Mouse (Mus musculus): ENCODE data around the gene Lcn3. TPM values are rescaled to one million over a fixed set of nuclear protein-coding genes. Genes with fewer than 3 reads are reported as not detected.

Lcn3 gene
- polyA plus RNA-seq, 1 experiment from 2014 or later = not detected

Other genes starting within 250 kb of the Lcn3 start
- gene Traf2, start 218.6 kb upstream of the Lcn3 start, polyA plus RNA-seq (2015; fragmentation: Nextera tagmentation; extraction: Ambion mirVana) = 18.4 and 25.2 TPM in 2 replicates
- 276 and 289 TPM in 2 replicates for gene Edf1, start 207.7 kb upstream of the Lcn3 start, polyA plus RNA-seq (2015; fragmentation: Nextera tagmentation; extraction: Ambion mirVana)
- 3.4 and 9.8 TPM in 2 replicates for gene Mamdc4, start 190.7 kb upstream of the Lcn3 start, polyA plus RNA-seq (2015; fragmentation: Nextera tagmentation; extraction: Ambion mirVana)
- gene Phpt1, start 190.3 kb upstream of the Lcn3 start, polyA plus RNA-seq (2015; fragmentation: Nextera tagmentation; extraction: Ambion mirVana) = 171 and 175 TPM in 2 replicates
- gene Ajm1, start 183.8 kb upstream of the Lcn3 start, polyA plus RNA-seq (2015; fragmentation: Nextera tagmentation; extraction: Ambion mirVana) = 0.22 and 0.30 TPM in 2 replicates
- 41.0 and 50.2 TPM in 2 replicates for gene Rabl6, start 157.0 kb upstream of the Lcn3 start, polyA plus RNA-seq (2015; fragmentation: Nextera tagmentation; extraction: Ambion mirVana)
- 0.09 and 0.13 TPM in 2 replicates for gene Ccdc183, start 147.9 kb upstream of the Lcn3 start, polyA plus RNA-seq (2015; fragmentation: Nextera tagmentation; extraction: Ambion mirVana)
- 19.0 and 21.9 TPM in 2 replicates for gene Tmem141, start 143.6 kb upstream of the Lcn3 start, polyA plus RNA-seq (2015; fragmentation: Nextera tagmentation; extraction: Ambion mirVana)
- 3.3 and 4.8 TPM in 2 replicates for gene Fcna, start 137.5 kb upstream of the Lcn3 start, polyA plus RNA-seq (2015; fragmentation: Nextera tagmentation; extraction: Ambion mirVana)
- not detected in 2 replicates for gene Lcn8, start 112.4 kb upstream of the Lcn3 start, polyA plus RNA-seq (2015; fragmentation: Nextera tagmentation; extraction: Ambion mirVana)
- gene Lcn5, start 107.6 kb upstream of the Lcn3 start, polyA plus RNA-seq (2015; fragmentation: Nextera tagmentation; extraction: Ambion mirVana) = not detected in 2 replicates
- gene Lcn6, start 88.8 kb upstream of the Lcn3 start, polyA plus RNA-seq (2015; fragmentation: Nextera tagmentation; extraction: Ambion mirVana) = not detected in 2 replicates
- not detected in 2 replicates for gene Lcn10, start 82.8 kb upstream of the Lcn3 start, polyA plus RNA-seq (2015; fragmentation: Nextera tagmentation; extraction: Ambion mirVana)
- not detected in 2 replicates for gene Obp2a, start 65.5 kb upstream of the Lcn3 start, polyA plus RNA-seq (2015; fragmentation: Nextera tagmentation; extraction: Ambion mirVana)
- gene Bmyc, start 58.8 kb upstream of the Lcn3 start, polyA plus RNA-seq (2015; fragmentation: Nextera tagmentation; extraction: Ambion mirVana) = 44.7 and 47.4 TPM in 2 replicates
- gene Obp2b, start 28.6 kb upstream of the Lcn3 start, polyA plus RNA-seq (2015; fragmentation: Nextera tagmentation; extraction: Ambion mirVana) = not detected in 2 replicates
- not detected in 2 replicates for gene Lcn11, start 11.4 kb downstream of the Lcn3 start, polyA plus RNA-seq (2015; fragmentation: Nextera tagmentation; extraction: Ambion mirVana)
- gene Gm13539, start 16.7 kb downstream of the Lcn3 start, polyA plus RNA-seq (2015; fragmentation: Nextera tagmentation; extraction: Ambion mirVana) = not detected in 2 replicates
- not detected in 2 replicates for gene Glt6d1, start 50.3 kb downstream of the Lcn3 start, polyA plus RNA-seq (2015; fragmentation: Nextera tagmentation; extraction: Ambion mirVana)
- not detected in 2 replicates for gene Lcn9, start 57.6 kb downstream of the Lcn3 start, polyA plus RNA-seq (2015; fragmentation: Nextera tagmentation; extraction: Ambion mirVana)
- not detected in 2 replicates for gene Sohlh1, start 81.7 kb downstream of the Lcn3 start, polyA plus RNA-seq (2015; fragmentation: Nextera tagmentation; extraction: Ambion mirVana)
- 0.57 TPM in 1 of 2 replicates, not detected in the other for gene Kcnt1, start 98.2 kb downstream of the Lcn3 start, polyA plus RNA-seq (2015; fragmentation: Nextera tagmentation; extraction: Ambion mirVana)
- 11.6 and 12.8 TPM in 2 replicates for gene Camsap1, start 217.7 kb downstream of the Lcn3 start, polyA plus RNA-seq (2015; fragmentation: Nextera tagmentation; extraction: Ambion mirVana)